Mouse (Mus musculus) CH12.LX (cell line): ENCODE results near the gene Psmd7. TPM values are rescaled to one million over a fixed set of nuclear protein-coding genes. Genes with fewer than 3 reads are reported as not detected.

ENCODE experiments used
- DNase-seq: peaks from one replicate; pipeline ENCODE4 v3.0.0-alpha.2; 2013; ENCODE audit errors: extremely low read depth
- H3K27ac ChIP-seq: 2 replicates; pipeline ENCODE4 v1.5.1; 2012; ENCODE audit warnings: low read depth, mild to moderate bottlenecking, control low read depth, moderate library complexity; ENCODE audit not compliant: insufficient read depth
- H3K27me3 ChIP-seq: replicated peaks from 2 replicates; pipeline ENCODE3; 2012; ENCODE audit warnings: inconsistent platforms
- H3K36me3 ChIP-seq, 2 experiments: replicated peaks in 1 of 2; 2 replicates each; pipeline versions ENCODE3 to v1.6.1; 2012; ENCODE audit warnings: inconsistent platforms in 1 of 2, low read length in 1 of 2, mild to moderate bottlenecking in 1 of 2, mixed read lengths in 1 of 2, moderate library complexity in 1 of 2; ENCODE audit not compliant: control insufficient read depth in 1 of 2, insufficient read depth in 1 of 2
- H3K4me1 ChIP-seq, 2 experiments: 2 replicates each; pipeline ENCODE4 v1.6.1; 2012; ENCODE audit warnings: inconsistent platforms in 1 of 2, moderate library complexity in 1 of 2; ENCODE audit not compliant: insufficient read depth in 2 of 2, control insufficient read depth in 1 of 2
- H3K4me2 ChIP-seq: 2 replicates; pipeline ENCODE4 v1.6.1; 2012; ENCODE audit warnings: low read depth, mild to moderate bottlenecking, control low read depth; ENCODE audit not compliant: poor library complexity, insufficient read depth, severe bottlenecking
- H3K4me3 ChIP-seq, 3 experiments: fragments of 150-350 bp in 1 of 3; sonication (generic) in 1 of 3; replicated peaks in 1 of 3; 2 replicates each; pipeline versions ENCODE3 to v1.5.1; 2011 to 2012; ENCODE audit warnings: low read depth in 2 of 3, low read length in 2 of 3, mild to moderate bottlenecking in 2 of 3, moderate library complexity in 2 of 3, control low read depth in 1 of 3, improper control_type of control experiment in 1 of 3, inconsistent platforms in 1 of 3, mixed read lengths in 1 of 3; ENCODE audit not compliant: poor library complexity in 1 of 3
- H3K79me2 ChIP-seq: replicated peaks from 2 replicates; pipeline ENCODE4 v1.6.1; 2012; ENCODE audit warnings: mild to moderate bottlenecking, moderate library complexity; ENCODE audit not compliant: control insufficient read depth, poor library complexity, insufficient read depth, severe bottlenecking; ENCODE audit errors: extremely low read depth
- H3K9ac ChIP-seq: 2 replicates; pipeline ENCODE4 v1.6.1; 2012; ENCODE audit warnings: low read depth, mild to moderate bottlenecking, control low read depth, moderate library complexity; ENCODE audit not compliant: insufficient read depth
- H3K9me3 ChIP-seq: replicated peaks from 2 replicates; pipeline ENCODE3; 2012; ENCODE audit warnings: low read length, inconsistent platforms, mixed read lengths
- BHLHE40 ChIP-seq: IDR thresholded peaks from 2 replicates; pipeline ENCODE4 v1.6.1; 2011; ENCODE audit warnings: mild to moderate bottlenecking, low read depth, low read length, improper control_type of control experiment
- CHD1 ChIP-seq: IDR thresholded peaks from 2 replicates; pipeline ENCODE4 v1.6.1; 2012; ENCODE audit warnings: low read depth, low read length, improper control_type of control experiment, inconsistent platforms
- EP300 ChIP-seq: IDR thresholded peaks from 2 replicates; pipeline ENCODE4 v1.6.1; 2011; ENCODE audit warnings: low read length, improper control_type of control experiment
- ETS1 ChIP-seq: conservative IDR thresholded peaks from 2 replicates; pipeline ENCODE4 v1.6.1; 2012; ENCODE audit warnings: low read depth, mild to moderate bottlenecking, inconsistent platforms, low read length, improper control_type of control experiment, moderate library complexity
- GABPA ChIP-seq: IDR thresholded peaks from 2 replicates; pipeline ENCODE4 v1.6.1; 2012; ENCODE audit warnings: low read depth, low read length, improper control_type of control experiment, inconsistent platforms; ENCODE audit not compliant: insufficient replicate concordance
- IRF4 ChIP-seq: IDR thresholded peaks from 2 replicates; pipeline ENCODE4 v1.6.1; 2014; ENCODE audit warnings: low read depth, mild to moderate bottlenecking, inconsistent platforms, low read length, improper control_type of control experiment
- JUN ChIP-seq: IDR thresholded peaks from 2 replicates; pipeline ENCODE4 v1.6.1; 2011; ENCODE audit warnings: low read depth, mild to moderate bottlenecking, low read length, improper control_type of control experiment, moderate library complexity; ENCODE audit not compliant: insufficient read depth
- JUND ChIP-seq: conservative IDR thresholded peaks from 2 replicates; pipeline ENCODE4 v1.6.1; 2011; ENCODE audit warnings: low read depth, low read length, improper control_type of control experiment
- KAT2A ChIP-seq: IDR thresholded peaks from 2 replicates; pipeline ENCODE4 v1.6.1; 2012; ENCODE audit warnings: low read length, improper control_type of control experiment, inconsistent platforms; ENCODE audit not compliant: insufficient replicate concordance
- MAFK ChIP-seq: IDR thresholded peaks from 2 replicates; pipeline ENCODE4 v1.6.1; 2011; ENCODE audit warnings: low read length, improper control_type of control experiment; ENCODE audit not compliant: insufficient replicate concordance
- MAX ChIP-seq: IDR thresholded peaks from 2 replicates; pipeline ENCODE4 v1.6.1; 2011; ENCODE audit warnings: low read length, improper control_type of control experiment
- MAZ ChIP-seq: IDR thresholded peaks from 2 replicates; pipeline ENCODE4 v1.6.1; 2012; ENCODE audit warnings: low read depth, mild to moderate bottlenecking, inconsistent platforms, low read length, improper control_type of control experiment, moderate library complexity
- MXI1 ChIP-seq: IDR thresholded peaks from 2 replicates; pipeline ENCODE4 v1.6.1; 2011; ENCODE audit warnings: mild to moderate bottlenecking, low read depth, low read length, improper control_type of control experiment
- MYC ChIP-seq: IDR thresholded peaks from 2 replicates; pipeline ENCODE4 v1.6.1; 2011; ENCODE audit warnings: low read depth, mild to moderate bottlenecking, improper control_type of control experiment, low read length
- NELFE ChIP-seq: IDR thresholded peaks from 2 replicates; pipeline ENCODE4 v1.6.1; 2011; ENCODE audit warnings: low read depth, low read length, improper control_type of control experiment
- NRF1 ChIP-seq: IDR thresholded peaks from 2 replicates; pipeline ENCODE4 v1.6.1; 2014; ENCODE audit warnings: low read depth, mild to moderate bottlenecking, inconsistent platforms, low read length, improper control_type of control experiment, moderate library complexity
- POLR2A ChIP-seq: IDR thresholded peaks from 2 replicates; pipeline ENCODE4 v1.6.1; 2011; ENCODE audit warnings: low read depth, mild to moderate bottlenecking, improper control_type of control experiment, low read length
- RAD21 ChIP-seq: IDR thresholded peaks from 2 replicates; pipeline ENCODE4 v1.6.1; 2011; ENCODE audit warnings: low read depth, mild to moderate bottlenecking, low read length, improper control_type of control experiment, moderate library complexity
- RCOR1 ChIP-seq: conservative IDR thresholded peaks from 2 replicates; pipeline ENCODE4 v1.6.1; 2012; ENCODE audit warnings: low read depth, mild to moderate bottlenecking, inconsistent platforms, low read length, improper control_type of control experiment
- SIN3A ChIP-seq: IDR thresholded peaks from 2 replicates; pipeline ENCODE4 v1.6.1; 2012; ENCODE audit warnings: low read length, improper control_type of control experiment, inconsistent platforms
- TBP ChIP-seq: conservative IDR thresholded peaks from 2 replicates; pipeline ENCODE4 v1.6.1; 2011; ENCODE audit warnings: low read depth, low read length, improper control_type of control experiment
- ZC3H11A ChIP-seq: IDR thresholded peaks from 2 replicates; pipeline ENCODE4 v1.6.1; 2012; ENCODE audit warnings: low read depth, mild to moderate bottlenecking, inconsistent platforms, low read length, improper control_type of control experiment
- dilution Hi-C: fragments of 300-500 bp; cut with MboI; formaldehyde crosslinking; loops from 2 replicates; pipeline ENCODE4 v1.14.3; 2020; ENCODE audit warnings: low sequenced_read_pairs; ENCODE audit not compliant: extremely low pct_unique_long_range_greater_than_20kb, extremely low pct_ligation_motif_present
- in situ Hi-C: fragments of 300-500 bp; cut with MboI; formaldehyde crosslinking; loops from 3 replicates; pipeline ENCODE4 v1.14.3; 2019; ENCODE audit warnings: low sequenced_read_pairs, low pct_ligation_motif_present, low pct_unique_long_range_greater_than_20kb, mixed read lengths
- polyA plus RNA-seq: library from polyadenylated mRNA; unstranded; fragments of >175 nt; gene quantifications from 2 replicates; pipeline ENCODE4 v1.2.1, GENCODE M21; 2012; ENCODE audit warnings: low read depth; ENCODE audit not compliant: insufficient read length
- total RNA-seq, 2 experiments: library from RNA; depleted of rRNA; stranded (reverse); fragments of 300-350 nt in 1 of 2; fragments of >200 nt in 1 of 2; gene quantifications; 2 replicates each; pipeline ENCODE4 v1.2.3; 2012 to 2014

Gene Psmd7
- total and polyA plus RNA-seq, 3 experiments = 56.7 to 353 (median 110) TPM

- TF ChIP-seq TBP (no peak), CHD1 (no peak), KAT2A (no peak)
Measured at GRCm38 (mm10) chr8:107576702-107577101, 11.6 kb downstream of the Psmd7 start (continued).

- dilution Hi-C loops = no loop called here
- Histone ChIP-seq H3K27ac (no peak overlapping the region), H3K36me3 (peaks cover 6 to 30% of the 10 kb centered on the region in 2 experiments), H3K4me2 (no peak overlapping the region), H3K4me1 (peaks cover 0 to 3% of the 10 kb centered on the region in 2 experiments; a peak in 1 of 4 replicates), H3K4me3 (no peak overlapping the region), H3K27me3 (no peaks in the 10 kb centered on the region), H3K9ac (no peak overlapping the region), H3K79me2 (no peaks in the 10 kb centered on the region), H3K9me3 (no peaks in the 10 kb centered on the region)
- peak; percentile 61 for DNase-seq
- no peak for TF ChIP-seq EP300
- TF ChIP-seq MAFK = no peak
- TF ChIP-seq BHLHE40 = no peak
- TF ChIP-seq NRF1 = no peak
- no peak for TF ChIP-seq RAD21
- no peak for TF ChIP-seq IRF4
- TF ChIP-seq MAX = no peak
- no peak for TF ChIP-seq KAT2A
- no peak for TF ChIP-seq JUND
- no peak for TF ChIP-seq MAZ
- TF ChIP-seq NELFE = no peak
- TF ChIP-seq ZC3H11A = no peak
- no peak for TF ChIP-seq ETS1
- TF ChIP-seq SIN3A = no peak
- no peak for TF ChIP-seq JUN
- no peak for TF ChIP-seq GABPA
- TF ChIP-seq POLR2A = no peak
- TF ChIP-seq RCOR1 = no peak
- no peak for TF ChIP-seq MYC
- no peak for TF ChIP-seq MXI1
- in situ Hi-C loops = loop anchor here (5.0 to 25.0 kb wide), 3 partner anchors 112 to 462 kb away; no protein-coding TSS in a partner anchor
Measured at GRCm38 (mm10) chr8:107574771-107575170, 13.5 kb downstream of the Psmd7 start.
